Mouse (Mus musculus): ENCODE results near the gene Fam102a.

DNA sequence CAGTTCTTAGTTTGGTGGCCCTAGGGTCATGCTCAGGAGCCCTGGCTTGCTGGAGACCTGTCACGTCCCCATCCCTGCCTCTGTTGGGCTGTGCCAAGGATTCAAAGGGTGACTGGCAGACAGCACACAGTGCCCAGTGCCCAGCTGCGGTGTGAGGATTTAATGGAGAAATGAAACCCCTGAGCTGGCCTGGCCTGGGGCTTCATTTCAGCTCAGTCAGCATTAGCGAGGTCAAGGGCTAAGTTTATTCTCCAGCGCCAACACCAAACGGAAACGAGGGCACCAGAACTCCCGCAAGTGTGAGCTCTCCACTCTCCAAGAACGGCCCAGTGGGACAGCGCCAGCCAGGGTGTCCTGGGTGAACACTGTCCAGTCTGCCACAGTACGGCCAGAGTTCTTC is 55.1 kb downstream of the Fam102a start:
- TF ChIP-seq CTCF (IDR thresholded peaks at IDR 0.05; ENCODE audit: control insufficient read depth, insufficient read depth, insufficient read length) (no peak), MYOG (IDR thresholded peaks at IDR 0.05; ENCODE audit: control insufficient read depth, extremely low read depth, insufficient read length) (no peak), USF1 (IDR thresholded peaks at IDR 0.05; ENCODE audit: low read depth) (no peak), MAX (IDR thresholded peaks at IDR 0.05) (no peak), MYOD1 (IDR thresholded peaks at IDR 0.05; ENCODE audit: control insufficient read depth, insufficient read length, low read depth) (no peak)
